Mouse (Mus musculus) brown adipose tissue, adult 24 weeks (tissue): ENCODE data around the gene Fsip1. TPM values are rescaled to one million over a fixed set of nuclear protein-coding genes. Genes with fewer than 3 reads are reported as not detected.
"Not testable (repeated sequence)": the region's sequence is repeated elsewhere in the genome, so short reads cannot be mapped to it uniquely, and the experiment has no call there.

Source experiments
- H3K27ac ChIP-seq: fragments of 200-500 bp; replicated peaks from 2 replicates; pipeline ENCODE4 v1.5.1; 2012; ENCODE audit warnings: low read depth, mild to moderate bottlenecking, low read length
- H3K4me1 ChIP-seq: fragments of 200-500 bp; 2 replicates; pipeline ENCODE4 v1.6.1; 2012; ENCODE audit warnings: low read length, mixed read lengths; ENCODE audit not compliant: control insufficient read depth, insufficient read depth, insufficient read length
- H3K4me3 ChIP-seq: fragments of 200-500 bp; 2 replicates; pipeline ENCODE4 v1.5.1; 2012; ENCODE audit warnings: low read depth, mild to moderate bottlenecking, low read length, moderate library complexity; ENCODE audit not compliant: insufficient read depth
- polyA plus RNA-seq: library from polyadenylated mRNA; stranded (reverse); fragments of >200 nt; gene quantifications from 2 replicates; pipeline ENCODE4 v1.2.4, GENCODE M21; 2012; ENCODE audit not compliant: missing spikeins, insufficient read depth, insufficient read length

The Fsip1 gene
- polyA plus RNA-seq: not detected in 2 replicates

GRCm38 (mm10) chr2:118256621-118257053 is at the start of gene Fsip1:
TSS of gene Fsip1 (minus strand) at chr2:118256966.
- Histone ChIP-seq H3K4me3 (peak within 1 kb of the TSS; percentile 81), H3K27ac (no peak within 1 kb of the TSS), H3K4me1 (no peaks in the 10 kb centered on the region)

- H3K27ac ChIP-seq: no peak overlapping the region
- no peaks in the 10 kb centered on the region for H3K4me1 ChIP-seq
- no peak overlapping the region for H3K4me3 ChIP-seq
Measured at GRCm38 (mm10) chr2:118306522-118306895, 49.7 kb upstream of the Fsip1 start.

GRCm38 (mm10) chr2:118305827-118306521 is 49.2 kb upstream of the Fsip1 start:
- no peaks in the 10 kb centered on the region for H3K4me1 ChIP-seq
- no peak overlapping the region for H3K4me3 ChIP-seq
- H3K27ac ChIP-seq: no peak overlapping the region

GRCm38 (mm10) chr2:118303456-118303855 is 46.7 kb upstream of the Fsip1 start:
- Histone ChIP-seq H3K4me3 (no peak overlapping the region), H3K4me1 (no peaks in the 10 kb centered on the region), H3K27ac (no peak overlapping the region)

- Histone ChIP-seq H3K27ac (no peak overlapping the region), H3K4me3 (no peak overlapping the region), H3K4me1 (no peaks in the 10 kb centered on the region)
Measured at GRCm38 (mm10) chr2:118301656-118302055, 44.9 kb upstream of the Fsip1 start.

GRCm38 (mm10) chr2:118301041-118301545 is 44.3 kb upstream of the Fsip1 start:
- no peak overlapping the region for H3K4me3 ChIP-seq
- H3K27ac ChIP-seq: no peak overlapping the region

GRCm38 (mm10) chr2:118299981-118300380 is 43.2 kb upstream of the Fsip1 start:
- Histone ChIP-seq H3K4me3 (no peak overlapping the region), H3K4me1 (peaks cover 2% of the 10 kb centered on the region; the same call in 1 of the 2 replicates), H3K27ac (no peak overlapping the region)

More at GRCm38 (mm10) chr2:118301041-118301545, 44.3 kb upstream of the Fsip1 start:
- H3K4me1 ChIP-seq: peaks cover under 1% of the 10 kb centered on the region; the same call in 1 of the 2 replicates

- no peak overlapping the region for H3K27ac ChIP-seq
- peaks cover 2% of the 10 kb centered on the region; the same call in 1 of the 2 replicates for H3K4me1 ChIP-seq
- H3K4me3 ChIP-seq: no peak overlapping the region
Measured at GRCm38 (mm10) chr2:118298601-118299000, 41.8 kb upstream of the Fsip1 start.

GRCm38 (mm10) chr2:118297966-118298365 is 41.2 kb upstream of the Fsip1 start:
- peaks cover 2% of the 10 kb centered on the region; the same call in 1 of the 2 replicates for H3K4me1 ChIP-seq
- no peak overlapping the region for H3K4me3 ChIP-seq
- H3K27ac ChIP-seq: no peak overlapping the region

- H3K4me3 ChIP-seq: no peak overlapping the region
- peaks cover 2% of the 10 kb centered on the region; the same call in 1 of the 2 replicates for H3K4me1 ChIP-seq
- H3K27ac ChIP-seq: peak overlapping the region; percentile 65
Measured at GRCm38 (mm10) chr2:118295505-118295904, 38.7 kb upstream of the Fsip1 start.

- Histone ChIP-seq H3K27ac (no peak overlapping the region), H3K4me3 (no peak overlapping the region), H3K4me1 (peaks cover 2% of the 10 kb centered on the region; the same call in 1 of the 2 replicates)
Measured at GRCm38 (mm10) chr2:118293583-118293982, 36.8 kb upstream of the Fsip1 start.

- H3K4me1 ChIP-seq, H3K27ac ChIP-seq, H3K4me3 ChIP-seq: not testable (repeated sequence)
Measured at GRCm38 (mm10) chr2:118289066-118289460, 32.3 kb upstream of the Fsip1 start.

GRCm38 (mm10) chr2:118288326-118289065 is 31.7 kb upstream of the Fsip1 start:
- no peak overlapping the region for H3K4me3 ChIP-seq
- no peak overlapping the region for H3K27ac ChIP-seq
- no peaks in the 10 kb centered on the region for H3K4me1 ChIP-seq

GRCm38 (mm10) chr2:118287678-118288077 is 30.9 kb upstream of the Fsip1 start:
- no peak overlapping the region for H3K4me3 ChIP-seq
- no peak overlapping the region for H3K27ac ChIP-seq
- H3K4me1 ChIP-seq: no peaks in the 10 kb centered on the region

GRCm38 (mm10) chr2:118282467-118282866 is 25.7 kb upstream of the Fsip1 start:
- H3K4me3 ChIP-seq: no peak overlapping the region
- H3K27ac ChIP-seq: no peak overlapping the region
- H3K4me1 ChIP-seq: no peaks in the 10 kb centered on the region
